Mouse (Mus musculus): ENCODE data around the gene Tedc2.

DNA sequence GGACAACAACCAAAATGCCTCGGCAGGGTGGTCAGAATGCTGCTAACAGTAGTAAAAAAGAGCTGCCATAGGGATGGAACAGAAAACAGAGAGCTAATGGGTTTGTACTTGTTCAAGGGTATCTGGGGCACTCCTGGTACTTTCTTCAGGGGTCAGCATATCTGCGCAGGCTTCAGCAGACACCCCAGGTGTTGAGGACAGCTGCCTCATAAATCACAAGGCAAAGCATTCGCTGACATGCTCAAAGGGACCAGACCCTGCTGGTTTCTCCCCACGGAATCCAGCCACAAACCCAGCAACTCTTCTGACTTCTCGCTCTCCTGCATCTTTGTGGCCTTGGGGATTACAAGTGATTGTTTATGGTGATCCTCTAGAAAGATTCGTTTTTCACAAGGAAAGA lies 2.0 kb upstream of the Tedc2 start:
- TF ChIP-seq GATA1 (IDR thresholded peaks at IDR 0.05; ENCODE audit: borderline replicate concordance, low read length), result no peak
- no peak for TF ChIP-seq FLI1 (IDR thresholded peaks at IDR 0.05; ENCODE audit: low read length)
